Comparison of ENCODE assay signal across 11 mouse cellular contexts in the genomic region with DNA sequence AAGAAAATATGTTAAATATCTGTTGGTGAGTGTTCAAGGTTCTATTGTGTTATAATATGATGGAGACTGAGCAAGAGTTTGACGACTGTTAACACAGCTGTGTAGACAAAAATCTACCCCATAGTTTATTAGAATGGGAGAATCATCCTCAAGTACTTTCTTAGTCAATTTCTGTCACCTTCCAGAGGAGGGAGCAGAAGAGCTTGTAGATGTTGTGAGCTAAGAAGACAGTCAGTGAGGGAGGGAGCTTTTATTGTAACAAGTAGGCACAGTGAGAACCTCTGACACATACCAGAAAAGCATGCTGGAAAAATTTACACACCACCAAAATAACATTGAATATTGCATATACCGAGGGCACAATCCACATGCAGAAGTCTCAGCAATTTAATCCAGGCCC.
DNase-seq lines count a peak whose midpoint lies in the region; ATAC-seq and TF ChIP-seq lines count a peak whose summit lies in the region.
"Had no signal": no experiment of that assay in that cellular context is flagged by ENCODE, and none has a peak within 500 bp of the region (broad histone marks: within the 10 kb centered on the region; RNA-seq: fewer than 3 reads in every experiment).

No protein-coding gene starts in this region.

- ATAC-seq in Patski = peak; percentile 71
- no peak for ATAC-seq in granulocyte monocyte progenitor cell, adult 5-6 weeks (replicated peaks; ENCODE audit: poor library complexity, severe bottlenecking)

- H3K4me3 ChIP-seq in gastrocnemius, adult 2 months = no peak overlapping the region
- H3K4me3 ChIP-seq: myocyte had no signal

- CTCF ChIA-PET in Patski (lab: Charles Lee) = interaction anchor here (0.8 to 3.8 kb wide), 11 partner anchors 11 to 303 kb away, joined by 3 to 13 read pairs (median 4); no protein-coding TSS in a partner anchor

- intact Hi-C loops in gastrocnemius, adult 2 months (cut with DNase I) = no loop called here
- intact Hi-C loops in left cerebral cortex, postnatal 25 days (cut with DNase I) = loop anchor here (5.0 kb wide), 2 partner anchors 460 to 655 kb away; partner anchors contain the start of gene Sema3c
- intact Hi-C loops in left cerebral cortex, postnatal 10 days (cut with DNase I) = no loop called here

- POLR2A ChIA-PET in Patski (lab: Charles Lee) = no interaction called here

- no peaks in the 10 kb centered on the region for H3K27me3 ChIP-seq in Patski

- no peak for DNase-seq in gastrocnemius, adult 2 months
- DNase-seq in gastrocnemius, adult 8-10 months (ENCODE audit: low spot score in 2 of 2) = no peak
- peak; percentile 4 to 35 for DNase-seq in left cerebral cortex, postnatal 25 days (ENCODE audit: low spot score in 2 of 2)
- DNase-seq in left cerebral cortex, postnatal 10 days (ENCODE audit: extremely low spot score in 1 of 2, low spot score in 2 of 2) = no peak
- peak; percentile 4 for DNase-seq in Patski (ENCODE audit: low read depth, low spot score)
- DNase-seq in lung, postnatal 10 days = peak; percentile 40
- DNase-seq in thymus, postnatal 14 days = no peak
- DNase-seq: adrenal gland, postnatal 10 days; layer of hippocampus, adult 9-11 months had no signal

- in situ Hi-C loops in Patski (cut with MboI; ENCODE audit: low pct_unique_long_range_greater_than_20kb) = loop anchor here (10.0 kb wide), 1 partner anchor 463 kb away; the partner anchor contains the start of gene Sema3c

- H3K27ac ChIP-seq in gastrocnemius, adult 2 months = no peak overlapping the region

- TF ChIP-seq CTCF in gastrocnemius, adult 2 months (IDR thresholded peaks at IDR 0.05) = peak; percentile 48
- TF ChIP-seq CTCF in Patski (IDR thresholded peaks at IDR 0.05) = peak; percentile 58

Comparison
In these comparisons a context has a peak if more than half of its experiments do, and no peak if none do; other contexts are left out.
1. DNase-seq: peak in left cerebral cortex, postnatal 25 days (2 of 2), Patski (single experiment) and lung, postnatal 10 days (single experiment); none in gastrocnemius, adult 2 months (single experiment), gastrocnemius, adult 8-10 months (0 of 2), left cerebral cortex, postnatal 10 days (0 of 2) and thymus, postnatal 14 days (single experiment).